Comparison of ENCODE assay signal across 8 mouse cellular contexts in the genomic region with DNA sequence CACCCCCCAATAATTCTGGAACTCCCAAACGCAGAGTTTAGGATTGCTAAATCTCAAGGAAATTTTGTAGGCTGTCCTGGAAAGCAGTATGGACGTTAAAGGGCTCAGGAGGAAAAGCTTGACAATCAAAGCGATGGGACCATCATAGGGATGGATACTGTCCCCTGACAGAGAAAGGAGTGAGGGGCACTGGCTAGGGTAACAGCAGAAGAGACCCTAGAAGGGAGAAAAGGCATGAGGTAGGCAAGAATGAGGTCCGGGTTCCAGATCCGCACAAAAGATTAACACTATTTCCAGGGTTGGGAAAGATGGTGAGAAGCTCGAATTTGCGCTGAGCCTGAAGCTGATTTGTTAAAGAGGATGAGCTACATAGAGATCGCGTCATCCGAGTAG. TPM values are rescaled to one million over a fixed set of nuclear protein-coding genes. Genes with fewer than 3 reads are reported as not detected.
A peak's percentile ranks its signal among the peaks of the same experiment; 100 is the strongest.
DNase-seq lines count a peak whose midpoint lies in the region; ATAC-seq and TF ChIP-seq lines count a peak whose summit lies in the region.

No protein-coding gene starts in this region.

- 6% methylated on average over 10 of the region's 10 CpGs for WGBS in kidney, embryonic 14.5 days
- WGBS in hindbrain, embryonic 13.5 days: 6% methylated on average over 10 of the region's 10 CpGs
- WGBS in midbrain, embryonic 13.5 days: 6% methylated on average over 10 of the region's 10 CpGs

- no peak for TF ChIP-seq POLR2A in bone marrow macrophage, adult 2 months (IDR thresholded peaks at IDR 0.05; ENCODE audit: borderline replicate concordance, low read depth, low read length)

- H3K4me1 ChIP-seq in kidney, embryonic 14.5 days (ENCODE audit: control insufficient read depth, insufficient read depth, low read length): peaks cover 13% of the 10 kb centered on the region
- peaks cover 33% of the 10 kb centered on the region for H3K4me1 ChIP-seq in bone marrow macrophage, adult 2 months (ENCODE audit: control insufficient read depth, insufficient read depth, low read length)
- H3K4me1 ChIP-seq in hindbrain, embryonic 13.5 days (replicated peaks): peaks cover 20% of the 10 kb centered on the region
- peaks cover 21% of the 10 kb centered on the region for H3K4me1 ChIP-seq in midbrain, embryonic 13.5 days (replicated peaks)

- no peak for TF ChIP-seq CTCF in bone marrow macrophage, adult 2 months (IDR thresholded peaks at IDR 0.05; ENCODE audit: low read depth, low read length)

- peaks cover 4% of the 10 kb centered on the region; the same call in 1 of the 2 replicates for H3K36me3 ChIP-seq in kidney, embryonic 14.5 days (ENCODE audit: control insufficient read depth, insufficient read depth, low read length)
- H3K36me3 ChIP-seq in hindbrain, embryonic 13.5 days: peaks cover under 1% of the 10 kb centered on the region; the same call in 1 of the 2 replicates
- H3K36me3 ChIP-seq in midbrain, embryonic 13.5 days: peaks cover 5% of the 10 kb centered on the region; the same call in 1 of the 2 replicates

- no peak for DNase-seq in kidney, adult 9 months
- DNase-seq in adipocyte (ENCODE audit: low spot score): no peak
- no peak for DNase-seq in cerebellum, adult 9-11 months

- ATAC-seq in kidney, embryonic 14.5 days (ENCODE audit: low FRiP score, low TSS enrichment): peak; percentile 6; the same call in 1 of the 2 replicates
- ATAC-seq in hindbrain, embryonic 13.5 days (ENCODE audit: low FRiP score): peak; percentile 57; the same call in 1 of the 2 replicates
- ATAC-seq in midbrain, embryonic 13.5 days: peak; percentile 32
- no peak for ATAC-seq in inflammation-experienced regulatory T-cells, adult 6 months

- peak overlapping the region; percentile 90 for H3K27ac ChIP-seq in kidney, embryonic 14.5 days (ENCODE audit: low read depth, low read length)
- peak overlapping the region; percentile 69 for H3K27ac ChIP-seq in bone marrow macrophage, adult 2 months (ENCODE audit: insufficient read depth, low read depth, low read length)
- H3K27ac ChIP-seq in hindbrain, embryonic 13.5 days: peak overlapping the region; percentile 94
- peak overlapping the region; percentile 92 for H3K27ac ChIP-seq in midbrain, embryonic 13.5 days

- peak overlapping the region; percentile 67 for H3K4me3 ChIP-seq in kidney, embryonic 14.5 days (ENCODE audit: low read length)
- peak overlapping the region; percentile 59 for H3K4me3 ChIP-seq in bone marrow macrophage, adult 2 months (ENCODE audit: insufficient read depth, low read length)
- peak overlapping the region; percentile 62 for H3K4me3 ChIP-seq in hindbrain, embryonic 13.5 days
- peak overlapping the region; percentile 71 for H3K4me3 ChIP-seq in midbrain, embryonic 13.5 days (replicated peaks)

- H3K27me3 ChIP-seq in kidney, embryonic 14.5 days (ENCODE audit: control insufficient read depth, insufficient read depth, low read length): no peaks in the 10 kb centered on the region
- no peaks in the 10 kb centered on the region for H3K27me3 ChIP-seq in hindbrain, embryonic 13.5 days
- no peaks in the 10 kb centered on the region for H3K27me3 ChIP-seq in midbrain, embryonic 13.5 days

- H3K9ac ChIP-seq in kidney, embryonic 14.5 days (ENCODE audit: low read depth, low read length): peak overlapping the region; percentile 67
- H3K9ac ChIP-seq in hindbrain, embryonic 13.5 days: peak overlapping the region; percentile 77
- H3K9ac ChIP-seq in midbrain, embryonic 13.5 days (replicated peaks): peak overlapping the region; percentile 83

- no peaks in the 10 kb centered on the region for H3K9me3 ChIP-seq in kidney, embryonic 14.5 days (ENCODE audit: control insufficient read depth, low read length)
- H3K9me3 ChIP-seq in hindbrain, embryonic 13.5 days: no peaks in the 10 kb centered on the region
- no peaks in the 10 kb centered on the region for H3K9me3 ChIP-seq in midbrain, embryonic 13.5 days

- H3K4me2 ChIP-seq in kidney, embryonic 14.5 days (replicated peaks; ENCODE audit: low read depth, low read length): peak overlapping the region; percentile 85
- H3K4me2 ChIP-seq in hindbrain, embryonic 13.5 days: peak overlapping the region; percentile 99
- H3K4me2 ChIP-seq in midbrain, embryonic 13.5 days (replicated peaks): peak overlapping the region; percentile 100

RNA-seq across cellular contexts. Expression of gene Btbd19, which starts 5.5 kb away (rescaled TPM):
- 6.2 TPM in 2 replicates for polyA plus RNA-seq in kidney, embryonic 14.5 days (2014; fragmentation: Nextera tagmentation; extraction: Ambion mirVana)
- 4.3 and 4.8 TPM in 2 replicates for polyA plus RNA-seq in bone marrow macrophage, adult 2 months (2012; ENCODE audit: insufficient read depth, insufficient read length, missing spikeins)
- polyA plus RNA-seq in hindbrain, embryonic 13.5 days (2015; fragmentation: Nextera tagmentation; extraction: Ambion mirVana): 3.9 and 4.2 TPM in 2 replicates
- 3.3 and 3.4 TPM in 2 replicates for polyA plus RNA-seq in midbrain, embryonic 13.5 days (2015; fragmentation: Nextera tagmentation; extraction: Ambion mirVana)
- 10 to 100 TPM; 24.8 to 27.2 (median 25.0) TPM for polyA plus RNA-seq in inflammation-experienced regulatory T-cells, adult 6 months (2017; shearing (Covaris generic))

RNA-seq across cellular contexts. Expression of gene Tctex1d4, which starts 6.5 kb away (rescaled TPM):
- not detected in 2 replicates for polyA plus RNA-seq in kidney, embryonic 14.5 days (2014; fragmentation: Nextera tagmentation; extraction: Ambion mirVana)
- 2.2 and 4.4 TPM in 2 replicates for polyA plus RNA-seq in bone marrow macrophage, adult 2 months (2012; ENCODE audit: insufficient read depth, insufficient read length, missing spikeins)
- polyA plus RNA-seq in hindbrain, embryonic 13.5 days (2015; fragmentation: Nextera tagmentation; extraction: Ambion mirVana): 0.86 TPM in 1 of 2 replicates, not detected in the other
- not detected in 2 replicates for polyA plus RNA-seq in midbrain, embryonic 13.5 days (2015; fragmentation: Nextera tagmentation; extraction: Ambion mirVana)
- 1 to 10 TPM; 2.0 to 4.1 (median 3.1) TPM for polyA plus RNA-seq in inflammation-experienced regulatory T-cells, adult 6 months (2017; shearing (Covaris generic))

RNA-seq across cellular contexts. Expression of gene Plk3, which starts 13.7 kb away (rescaled TPM):
- 2.4 and 2.9 TPM in 2 replicates for polyA plus RNA-seq in kidney, embryonic 14.5 days (2014; fragmentation: Nextera tagmentation; extraction: Ambion mirVana)
- polyA plus RNA-seq in bone marrow macrophage, adult 2 months (2012; ENCODE audit: insufficient read depth, insufficient read length, missing spikeins): 2.9 and 3.3 TPM in 2 replicates
- polyA plus RNA-seq in hindbrain, embryonic 13.5 days (2015; fragmentation: Nextera tagmentation; extraction: Ambion mirVana): 16.2 and 16.6 TPM in 2 replicates
- polyA plus RNA-seq in midbrain, embryonic 13.5 days (2015; fragmentation: Nextera tagmentation; extraction: Ambion mirVana): 18.6 and 19.3 TPM in 2 replicates
- polyA plus RNA-seq in inflammation-experienced regulatory T-cells, adult 6 months (2017; shearing (Covaris generic)): 10 to 100 TPM; 13.4 to 19.8 (median 18.8) TPM

RNA-seq across cellular contexts. Expression of gene Ptch2, which starts 24.2 kb away (rescaled TPM):
- polyA plus RNA-seq in kidney, embryonic 14.5 days (2014; fragmentation: Nextera tagmentation; extraction: Ambion mirVana): 6.0 and 7.6 TPM in 2 replicates
- polyA plus RNA-seq in bone marrow macrophage, adult 2 months (2012; ENCODE audit: insufficient read depth, insufficient read length, missing spikeins): not detected in 2 replicates
- polyA plus RNA-seq in hindbrain, embryonic 13.5 days (2015; fragmentation: Nextera tagmentation; extraction: Ambion mirVana): 6.8 and 7.9 TPM in 2 replicates
- polyA plus RNA-seq in midbrain, embryonic 13.5 days (2015; fragmentation: Nextera tagmentation; extraction: Ambion mirVana): 7.1 and 7.3 TPM in 2 replicates
- polyA plus RNA-seq in inflammation-experienced regulatory T-cells, adult 6 months (2017; shearing (Covaris generic)): under 1 TPM in 2 of 3 experiments, not detected in 1; 0.15 to 0.24 TPM

RNA-seq across cellular contexts. Expression of gene Rps8, which starts 36.0 kb away (rescaled TPM):
- 1,419 and 1,934 TPM in 2 replicates for polyA plus RNA-seq in kidney, embryonic 14.5 days (2014; fragmentation: Nextera tagmentation; extraction: Ambion mirVana)
- 1,158 and 1,548 TPM in 2 replicates for polyA plus RNA-seq in bone marrow macrophage, adult 2 months (2012; ENCODE audit: insufficient read depth, insufficient read length, missing spikeins)
- polyA plus RNA-seq in hindbrain, embryonic 13.5 days (2015; fragmentation: Nextera tagmentation; extraction: Ambion mirVana): 576 and 608 TPM in 2 replicates
- 558 and 623 TPM in 2 replicates for polyA plus RNA-seq in midbrain, embryonic 13.5 days (2015; fragmentation: Nextera tagmentation; extraction: Ambion mirVana)
- polyA plus RNA-seq in inflammation-experienced regulatory T-cells, adult 6 months (2017; shearing (Covaris generic)): 100 to 1,000 TPM; 670 to 888 (median 878) TPM
